Mouse (Mus musculus) brain, embryonic 14.5 days (tissue): ENCODE data around the gene Zcchc24.

ENCODE experiments used
- CTCF ChIP-seq: fragments of 200-500 bp; IDR thresholded peaks from 2 replicates; pipeline ENCODE4 v1.5.1; 2012; ENCODE audit warnings: inconsistent platforms, mild to moderate bottlenecking, moderate library complexity, borderline replicate concordance; ENCODE audit not compliant: insufficient read depth, insufficient read length; ENCODE audit errors: extremely low read depth
- POLR2A ChIP-seq: fragments of 200-500 bp; IDR thresholded peaks from 2 replicates; pipeline ENCODE4 v1.6.1; 2012; ENCODE audit warnings: mild to moderate bottlenecking, inconsistent platforms, borderline replicate concordance; ENCODE audit not compliant: poor library complexity, insufficient read depth, insufficient read length, severe bottlenecking; ENCODE audit errors: extremely low read depth

- TF ChIP-seq POLR2A (no peak), CTCF (no peak)
Observed at GRCm38 (mm10) chr14:25794331-25794730, 25.5 kb upstream of the Zcchc24 start.
